Mouse (Mus musculus) thymus, postnatal 36 days (tissue): ENCODE data around the gene Calml4.

Source experiments
- DNase-seq, 2 experiments: peaks; one replicate each; pipeline ENCODE4 v3.0.0; 2022; ENCODE audit warnings: mixed read lengths in 2 of 2

The Calml4 gene

GRCm38 (mm10) chr9:62903841-62904240 is 46.0 kb downstream of the Calml4 start:
- no peak for DNase-seq

GRCm38 (mm10) chr9:62905039-62905438 is 47.2 kb downstream of the Calml4 start:
- no peak for DNase-seq

- no peak for DNase-seq
Measured at GRCm38 (mm10) chr9:62913390-62914069, 55.6 kb downstream of the Calml4 start.

GRCm38 (mm10) chr9:62917059-62917458 is 59.2 kb downstream of the Calml4 start:
- DNase-seq, result no peak

- DNase-seq, result no peak
Measured at GRCm38 (mm10) chr9:62920877-62921276, 63.0 kb downstream of the Calml4 start.

- DNase-seq, result no peak
Measured at GRCm38 (mm10) chr9:62924886-62925610, 67.2 kb downstream of the Calml4 start.
